Mouse (Mus musculus) bone marrow macrophage, adult 2 months (primary cell): ENCODE results near the gene Ptger4.

Experiments used
- CTCF ChIP-seq: IDR thresholded peaks from 2 replicates; pipeline ENCODE4 v1.5.1; 2012; ENCODE audit warnings: low read depth, mild to moderate bottlenecking, low read length, moderate library complexity
- POLR2A ChIP-seq: IDR thresholded peaks from 2 replicates; pipeline ENCODE4 v1.6.1; 2012; ENCODE audit warnings: mild to moderate bottlenecking, low read depth, low read length, borderline replicate concordance

DNA sequence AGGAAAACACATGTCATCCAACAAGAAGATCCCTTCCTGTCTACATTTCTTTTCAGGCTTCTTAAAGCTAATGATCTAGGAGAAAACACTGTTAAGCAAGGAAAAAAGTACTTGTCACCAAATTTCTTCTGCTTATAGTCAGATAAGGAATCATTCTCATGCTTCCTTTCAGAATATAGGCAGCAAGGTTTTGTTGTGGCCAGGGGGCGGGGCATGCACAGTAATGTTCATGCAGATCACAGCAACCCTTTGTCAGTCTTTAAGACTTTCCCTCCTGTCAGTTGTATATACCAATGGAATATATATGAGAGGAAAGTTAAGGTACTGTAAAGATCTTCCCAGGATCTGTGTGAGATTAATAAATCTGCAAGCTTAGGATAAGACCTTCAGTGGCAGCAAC lies 30.0 kb upstream of the Ptger4 start:
- TF ChIP-seq CTCF, result no peak
- TF ChIP-seq POLR2A, result no peak
